Mouse (Mus musculus) frontal cortex, postnatal 14 days (tissue): ENCODE results near the gene Itpr1.

ENCODE experiments used
- DNase-seq, 2 experiments: peaks; one replicate each; pipeline ENCODE4 v3.0.0; 2022; ENCODE audit warnings: low spot score in 2 of 2

The Itpr1 gene

GRCm38 (mm10) chr6:108594171-108594841 is 381.4 kb downstream of the Itpr1 start:
- no peak for DNase-seq

GRCm38 (mm10) chr6:108598691-108599090 is 385.8 kb downstream of the Itpr1 start:
- no peak for DNase-seq

GRCm38 (mm10) chr6:108599317-108599716 is 386.4 kb downstream of the Itpr1 start:
- no peak for DNase-seq
